Mouse (Mus musculus): Measurements from ENCODE around the gene Foxp1.

The Foxp1 gene

DNA sequence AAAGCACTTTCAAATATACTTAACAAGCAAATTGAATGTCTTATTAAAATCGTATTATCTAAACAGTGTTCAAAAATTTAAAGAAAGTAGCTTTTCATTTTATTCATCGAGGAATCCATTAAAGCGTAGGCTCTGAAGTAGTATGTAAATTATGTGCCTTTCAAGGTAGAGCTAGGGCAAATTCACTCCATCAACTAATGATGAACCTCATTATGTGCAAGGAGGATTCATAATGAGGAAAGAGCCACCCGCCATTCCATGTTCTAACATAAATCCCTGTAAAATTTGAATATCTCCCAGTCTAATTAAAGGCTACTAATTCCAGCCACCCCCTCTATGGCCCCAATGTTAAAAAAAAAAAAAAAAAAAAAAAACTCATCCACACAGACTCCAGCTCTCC, 319.7 kb downstream of the Foxp1 start:
- no peak for DNase-seq

DNA sequence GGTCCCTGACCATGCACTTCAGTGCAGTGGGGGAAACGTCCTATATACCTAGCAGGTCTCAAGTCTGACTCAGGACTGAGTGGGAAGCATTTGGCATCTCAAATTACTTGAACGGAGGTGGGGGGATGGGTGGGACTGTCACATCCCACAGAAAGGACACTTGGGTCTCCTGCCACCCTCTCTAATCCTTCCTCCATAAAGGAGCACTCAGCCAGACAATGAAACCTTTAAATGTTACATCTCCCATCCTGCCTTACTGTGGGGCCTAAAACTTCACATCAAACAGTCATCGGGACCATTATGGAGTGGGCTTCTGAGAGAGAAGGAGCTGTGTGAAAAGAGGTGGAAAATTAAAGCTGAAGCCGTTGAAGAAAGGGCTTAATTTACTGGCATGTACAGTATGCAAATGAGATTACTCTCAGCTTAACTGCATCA, 321.2 kb downstream of the Foxp1 start:
- no peak for DNase-seq

DNA sequence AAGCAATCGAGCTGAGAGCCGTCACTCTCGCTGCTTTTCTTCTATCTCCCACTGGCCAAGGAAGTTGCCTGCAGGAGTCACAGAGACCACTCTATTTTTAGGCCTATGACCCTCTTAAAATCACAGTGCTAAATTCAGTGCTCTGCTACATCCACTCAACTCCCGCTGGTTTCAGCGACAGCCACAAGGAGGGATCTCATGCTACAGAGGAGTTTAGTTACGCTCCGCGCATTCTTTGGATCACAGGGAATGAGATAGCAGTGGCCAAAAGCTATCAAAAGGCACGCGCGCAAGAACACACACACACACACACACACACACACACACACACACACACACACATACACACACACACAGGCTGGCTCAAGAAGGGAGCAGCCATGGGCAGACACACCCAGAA, 321.9 kb downstream of the Foxp1 start:
- no peak for DNase-seq

DNA sequence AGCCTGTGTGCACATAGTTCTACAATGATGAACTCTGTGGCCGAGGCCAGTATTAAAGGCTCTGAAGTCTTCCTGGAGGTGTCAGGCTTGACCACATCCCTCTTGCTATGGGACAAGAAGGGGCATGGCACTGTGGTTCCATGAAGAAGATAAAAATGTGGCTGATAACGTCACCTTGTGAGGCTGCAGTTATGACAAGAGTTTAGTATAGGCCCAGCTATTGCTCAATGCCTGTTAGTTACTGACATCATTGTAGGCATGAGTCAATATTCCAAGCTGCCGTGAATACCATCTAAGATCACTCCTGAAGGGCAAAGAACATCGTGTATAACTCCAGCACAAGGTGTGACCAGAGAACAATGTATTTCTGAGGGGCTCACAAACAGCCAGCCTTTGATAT, 323.2 kb downstream of the Foxp1 start:
- no peak for DNase-seq

DNA sequence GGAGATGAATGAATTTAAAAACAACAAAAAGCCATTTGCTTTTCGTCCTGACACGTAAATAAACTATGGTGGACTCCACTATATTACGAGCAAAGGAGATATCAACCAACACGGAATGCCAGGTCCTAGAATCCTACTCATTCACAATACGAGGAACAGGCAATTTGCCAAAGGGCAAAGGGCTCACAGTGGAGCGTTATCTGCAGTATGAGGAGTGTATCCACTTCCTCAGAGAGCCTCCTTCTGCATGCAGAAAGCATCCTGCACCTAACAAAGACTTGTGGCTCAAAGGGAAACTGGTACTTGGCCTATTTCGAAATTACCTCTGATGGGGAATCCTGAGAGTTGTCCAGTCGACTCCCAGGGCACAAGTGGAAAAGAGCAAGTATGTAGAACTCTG, 328.8 kb downstream of the Foxp1 start:
- DNase-seq = peak; percentile 50

DNA sequence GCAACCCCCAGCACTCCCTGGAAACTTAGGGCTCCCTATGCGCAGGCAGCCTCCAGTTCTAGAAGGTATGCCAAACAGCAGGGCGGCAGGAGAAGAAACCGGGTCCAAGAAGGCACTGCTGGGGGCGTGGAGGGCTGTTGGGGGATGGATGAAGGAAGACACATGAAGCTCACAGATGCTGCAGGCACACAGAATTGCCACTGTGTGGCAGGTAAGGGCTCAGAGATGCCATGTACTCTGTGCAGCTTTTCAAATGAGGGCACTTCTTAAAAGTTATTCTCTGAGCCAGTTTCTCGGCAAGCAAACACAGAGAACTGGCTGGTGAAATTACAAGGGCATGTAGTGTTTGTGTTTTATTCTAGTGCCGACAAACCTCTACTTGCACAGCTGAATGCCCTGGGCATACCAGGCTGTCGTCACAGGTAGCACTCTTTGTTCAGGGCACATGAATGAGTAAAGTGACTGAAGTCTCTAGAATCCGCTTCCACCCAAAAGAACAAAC, 330.8 kb downstream of the Foxp1 start:
- no peak for DNase-seq

DNA sequence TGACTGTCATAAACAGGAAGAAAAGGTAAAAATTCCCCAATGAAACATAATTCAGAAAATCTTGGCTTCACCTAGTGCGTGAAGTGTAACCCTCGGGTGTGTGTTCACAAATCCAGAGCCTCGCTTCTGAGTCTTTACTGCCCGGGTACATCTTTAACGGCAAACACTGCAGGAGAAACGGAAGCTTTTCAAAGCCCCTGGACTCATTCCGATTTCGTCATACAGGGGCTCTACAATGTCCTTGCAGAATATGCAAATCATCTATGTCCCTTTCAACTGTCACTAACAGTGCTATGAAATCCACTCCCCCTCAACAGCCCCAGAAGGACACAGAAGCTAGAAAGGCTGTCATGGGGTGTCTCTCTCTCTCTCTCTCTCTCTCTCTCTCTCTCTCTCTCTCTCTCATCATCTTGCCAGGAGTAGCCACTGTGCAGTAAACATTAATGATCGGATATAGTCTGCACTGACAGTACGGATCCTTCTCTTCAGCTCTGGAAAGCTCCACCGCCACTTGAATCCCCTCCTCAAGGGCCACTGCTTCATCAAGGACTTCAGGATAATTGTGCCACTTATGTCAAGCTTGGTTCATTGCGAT, 331.4 kb downstream of the Foxp1 start:
- no peak for DNase-seq

DNA sequence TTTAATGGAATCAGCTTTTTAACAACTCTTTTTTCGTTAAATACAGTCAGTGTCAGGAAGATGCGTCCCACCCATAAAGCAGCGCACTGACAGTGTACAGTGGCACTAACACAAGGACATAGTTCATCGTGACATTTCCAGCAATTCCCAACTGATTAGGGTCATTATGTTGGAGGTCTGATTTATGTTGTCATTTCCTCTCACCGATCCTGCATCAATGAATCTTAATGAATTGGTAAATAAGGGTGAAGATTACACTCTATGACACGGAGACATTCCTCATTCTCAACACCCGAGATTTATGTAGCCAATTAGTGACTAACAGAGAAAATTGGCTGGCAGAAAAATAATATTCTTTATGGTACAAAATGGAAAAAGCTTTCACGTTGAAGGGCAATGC, 332.6 kb downstream of the Foxp1 start:
- no peak for DNase-seq

DNA sequence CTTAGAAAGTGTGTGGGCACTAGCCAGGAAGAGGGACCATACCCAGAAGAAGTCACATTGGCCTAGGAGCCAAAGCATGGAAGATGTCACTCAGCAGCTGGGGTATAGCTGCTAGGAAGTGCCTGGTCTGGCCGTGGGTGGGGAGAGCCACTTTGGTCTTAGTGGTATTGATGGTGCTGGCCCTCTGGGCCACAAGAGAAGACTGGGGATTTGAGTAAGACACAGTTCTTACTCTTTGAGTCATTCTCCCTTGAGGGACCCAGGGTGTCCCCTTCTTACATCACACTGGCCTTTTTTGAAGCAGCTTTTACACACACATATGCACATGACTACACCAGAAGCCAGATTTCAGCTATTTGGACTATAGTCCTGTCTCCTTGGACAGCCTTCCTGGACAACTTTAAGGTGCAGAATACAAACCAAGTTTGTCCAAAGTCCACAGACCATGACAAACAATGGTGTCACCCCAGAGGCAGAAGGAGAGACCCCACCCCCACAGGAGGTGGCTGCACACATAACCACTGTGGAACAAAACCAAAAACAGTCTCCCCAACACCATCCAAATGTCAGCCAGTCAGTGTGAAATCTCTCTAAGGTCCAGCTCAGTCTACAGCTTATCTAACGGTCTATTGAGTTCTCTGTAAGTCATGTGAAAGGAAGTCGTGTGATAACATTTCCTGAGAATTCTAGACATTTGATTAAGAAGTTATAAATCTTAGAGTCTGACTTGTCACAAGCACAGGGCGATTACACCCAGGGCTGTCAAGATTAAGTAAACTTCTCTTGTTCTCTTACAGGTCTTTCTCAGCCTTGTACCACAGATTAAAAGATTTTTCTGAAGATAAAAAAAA, 333.9 kb downstream of the Foxp1 start:
- DNase-seq = no peak

DNA sequence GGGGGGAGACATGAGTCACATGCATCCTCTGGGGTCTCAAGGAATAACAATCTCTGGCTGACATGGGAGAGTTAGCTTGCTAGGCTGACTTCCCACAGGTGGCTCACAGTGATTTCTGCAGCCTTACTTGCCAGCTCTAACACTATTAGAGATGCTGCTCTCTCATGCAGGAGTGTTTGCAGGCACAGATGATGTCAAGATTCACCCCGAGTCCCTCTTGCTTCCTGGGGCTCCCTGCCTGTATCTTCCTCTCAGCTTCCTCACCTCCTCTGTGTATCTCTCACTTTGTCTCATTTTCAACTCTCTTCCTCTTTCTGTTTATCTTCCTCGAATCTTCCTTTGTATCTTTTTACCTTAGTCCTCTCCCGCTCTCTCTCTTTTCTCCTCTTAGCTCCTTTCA, 334.6 kb downstream of the Foxp1 start:
- no peak for DNase-seq

DNA sequence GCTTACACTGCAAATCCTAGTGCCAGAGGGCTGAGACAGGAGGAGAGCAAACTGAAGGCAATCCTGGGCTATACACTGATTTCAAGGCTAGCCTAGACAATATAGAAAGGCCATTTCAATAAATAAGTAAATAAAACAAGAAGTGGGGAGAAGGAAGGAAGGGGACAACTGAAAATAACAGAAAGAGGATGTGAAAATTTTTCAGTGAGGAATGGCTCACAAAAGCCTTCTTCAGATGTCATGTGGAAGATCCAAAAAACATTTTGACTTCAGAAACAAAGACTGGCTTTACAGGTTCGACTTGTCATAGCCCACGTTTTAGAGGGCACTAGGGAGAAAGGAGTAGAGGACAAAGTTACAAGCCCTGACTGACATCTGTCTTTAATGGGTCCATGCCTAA, 335.1 kb downstream of the Foxp1 start:
- no peak for DNase-seq

DNA sequence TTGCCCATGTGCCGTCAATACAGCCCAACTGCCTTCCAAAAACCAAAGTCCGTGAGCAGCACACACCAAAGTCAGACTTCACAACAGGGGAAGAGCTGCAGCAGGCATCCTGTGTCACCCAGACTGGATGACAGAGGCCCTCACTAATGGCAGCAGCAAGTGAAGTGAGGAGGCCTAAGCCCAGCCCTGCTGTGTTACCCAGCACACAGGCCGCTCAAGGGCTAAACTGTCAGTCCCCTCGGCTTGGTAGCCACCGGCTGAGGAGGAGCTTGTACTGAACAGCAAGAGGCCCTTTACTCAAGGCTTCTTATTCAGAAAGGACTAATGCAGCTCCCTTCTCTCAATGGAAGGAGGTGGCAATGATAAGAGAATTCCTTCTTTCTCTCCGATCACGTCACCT, 336.0 kb downstream of the Foxp1 start:
- no peak for DNase-seq

DNA sequence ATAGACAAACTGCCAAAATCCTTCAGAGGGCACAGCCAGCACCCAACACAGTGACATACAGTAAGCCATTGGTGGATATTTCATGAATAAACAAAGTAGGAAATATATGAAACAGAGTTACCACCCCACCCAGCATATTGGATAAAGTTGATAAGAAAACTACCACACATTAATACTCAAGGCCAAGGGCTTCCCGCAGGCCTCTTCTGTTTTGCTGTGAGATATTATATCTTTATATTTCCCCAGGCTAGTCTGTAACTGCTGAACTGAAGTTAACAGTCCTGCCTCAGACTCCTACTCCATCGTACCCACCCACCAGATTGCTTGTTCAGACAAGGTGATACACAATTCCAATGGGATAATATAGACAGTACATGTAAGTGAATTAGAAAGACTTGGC, 336.7 kb downstream of the Foxp1 start:
- DNase-seq = no peak

DNA sequence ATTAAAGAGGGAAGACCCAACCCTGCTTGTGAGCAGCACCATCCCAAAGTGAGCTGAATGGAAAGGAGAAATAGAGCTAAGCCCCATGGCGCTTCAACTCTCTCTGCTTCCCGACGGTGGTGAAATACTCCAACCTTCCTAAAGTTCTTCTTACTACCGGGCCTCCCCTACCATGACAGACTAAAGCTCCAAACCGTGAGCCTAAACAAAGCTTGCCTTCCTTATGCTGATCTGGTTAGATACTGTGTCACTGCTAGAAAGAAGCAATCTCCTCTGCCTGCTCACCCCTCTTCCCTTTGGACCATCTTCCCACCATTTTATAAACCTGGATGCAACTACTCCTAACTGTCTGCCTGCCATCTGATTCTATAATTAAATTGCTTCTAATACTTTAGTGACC, 338.5 kb downstream of the Foxp1 start:
- no peak for DNase-seq

DNA sequence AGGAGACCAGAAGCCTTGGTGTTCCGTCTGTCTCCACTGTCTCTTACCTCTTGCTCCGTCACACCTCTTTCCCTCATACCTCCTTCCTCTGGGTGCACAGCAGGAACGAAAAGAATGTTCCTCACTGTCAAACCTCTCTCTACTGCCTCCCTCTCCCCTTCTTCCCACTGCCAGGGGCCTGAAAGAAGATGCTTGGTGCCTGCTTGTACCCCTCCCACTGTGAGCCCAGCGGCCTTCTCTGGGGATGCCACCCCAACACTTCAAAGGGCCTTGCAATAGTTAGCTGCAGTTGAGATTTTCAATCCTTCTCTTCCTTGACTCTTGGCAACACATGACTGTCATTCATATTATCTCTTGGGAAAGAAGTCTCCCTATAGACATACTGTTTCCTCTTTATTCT, 339.7 kb downstream of the Foxp1 start:
- DNase-seq = no peak

DNA sequence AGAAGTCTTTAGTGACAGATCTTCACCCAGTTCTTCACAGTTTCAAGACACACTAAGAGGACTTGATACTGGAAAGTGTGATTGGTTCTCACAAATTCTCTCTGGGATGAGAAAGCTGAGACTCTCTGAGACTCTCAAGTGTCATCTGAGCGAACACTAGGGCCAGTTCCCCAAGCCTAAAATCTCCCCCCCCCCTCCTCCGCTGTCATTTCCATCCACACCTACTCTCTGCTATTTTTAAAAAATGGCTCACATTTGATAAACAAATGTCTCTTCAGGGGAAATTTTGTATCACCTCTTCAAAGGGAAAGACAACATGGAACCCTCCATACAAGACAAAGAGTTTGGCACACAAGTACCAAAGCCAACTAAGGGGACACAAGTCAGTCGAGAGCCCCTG, 346.3 kb downstream of the Foxp1 start:
- no peak for DNase-seq

DNA sequence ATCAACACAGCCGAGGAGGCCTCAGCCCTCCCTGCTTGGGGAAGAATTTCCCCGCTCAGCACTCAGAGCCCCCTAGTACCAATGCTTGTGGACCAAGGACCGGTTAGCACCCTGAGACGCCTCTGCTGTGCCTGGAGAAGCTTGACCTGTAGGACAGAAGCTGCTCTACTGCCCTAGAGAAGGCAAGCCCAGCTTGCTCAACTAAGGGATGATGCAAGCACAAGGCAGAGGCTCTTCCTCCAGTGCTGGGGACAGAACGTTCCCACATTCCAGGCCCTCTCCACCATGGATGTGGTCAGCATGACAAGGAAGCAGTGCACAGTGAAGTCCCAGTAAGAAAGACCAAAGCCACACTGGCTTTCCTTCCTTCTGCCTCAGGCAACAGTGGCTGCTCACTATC, 347.1 kb downstream of the Foxp1 start:
- DNase-seq = peak; percentile 70

DNA sequence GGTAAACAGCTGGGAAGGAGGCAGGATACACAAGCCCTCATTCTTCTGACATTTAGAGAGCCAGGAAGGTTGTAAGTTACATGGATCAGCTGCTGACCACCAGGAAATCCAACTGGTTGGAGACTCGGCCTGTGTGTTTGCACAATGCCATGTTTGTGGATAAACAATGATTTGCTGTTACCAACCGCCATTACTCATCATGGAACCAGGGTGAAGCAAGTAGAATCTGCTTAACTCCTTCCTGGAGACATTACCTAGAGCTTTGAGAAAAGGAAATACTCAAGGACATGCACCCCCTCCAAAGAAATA, 348.7 kb downstream of the Foxp1 start:
- no peak for DNase-seq

DNA sequence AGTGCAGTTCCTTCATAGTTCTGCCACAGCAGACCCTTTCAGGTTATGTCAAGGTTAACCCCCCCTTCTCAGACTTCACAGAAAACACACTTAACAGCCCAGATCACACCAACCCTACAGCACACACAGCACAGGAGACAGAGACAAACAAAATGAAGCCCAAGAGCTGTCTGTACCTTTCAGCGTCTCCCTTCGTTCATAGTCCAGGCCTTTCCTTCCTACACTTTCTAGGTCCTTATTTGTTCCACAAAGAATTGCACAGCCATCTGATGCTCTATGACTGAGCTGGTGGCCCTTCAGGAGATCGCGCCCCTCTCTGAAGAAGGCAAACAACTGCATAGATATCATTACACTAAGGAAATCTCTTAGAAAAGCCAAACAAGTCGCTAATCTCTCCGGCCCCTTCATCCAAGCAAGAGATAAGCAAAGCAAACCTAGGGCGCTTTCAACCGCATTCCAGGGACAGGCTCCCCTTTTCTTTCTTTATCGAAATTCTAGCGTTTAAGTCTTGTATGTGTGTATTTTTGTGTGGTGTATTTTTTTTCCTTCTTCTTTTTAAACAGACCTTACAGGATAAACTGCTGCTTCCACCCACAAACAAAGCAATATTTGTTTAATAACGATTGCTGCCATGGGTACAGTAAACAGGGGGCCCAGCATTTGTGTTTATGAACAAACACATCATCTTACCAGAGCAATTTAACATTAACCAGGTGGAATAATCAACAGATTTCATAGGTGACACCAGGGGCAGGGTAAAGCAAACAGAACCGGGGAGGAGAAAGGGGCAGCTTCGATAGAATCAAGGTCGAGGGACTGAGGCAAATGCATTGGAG, 349.2 kb downstream of the Foxp1 start:
- DNase-seq = no peak

DNA sequence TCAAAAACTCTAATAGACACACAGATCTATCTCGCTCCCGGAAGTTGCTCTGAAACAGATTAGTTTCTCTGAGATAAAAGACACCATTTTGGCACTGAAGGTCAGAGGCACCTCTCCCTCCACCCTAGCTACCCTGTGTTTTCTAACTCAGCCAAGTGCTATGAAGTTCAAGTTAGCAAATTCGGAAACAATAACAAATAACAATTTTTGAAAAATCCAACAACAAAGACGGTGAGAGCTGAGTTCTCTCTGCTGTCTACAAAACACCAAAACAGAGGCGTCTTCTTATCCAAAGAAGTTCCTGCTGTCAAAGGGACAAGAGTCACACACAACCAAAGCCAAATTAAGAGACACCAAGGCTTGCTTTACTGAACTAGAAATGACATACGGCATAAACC, 349.9 kb downstream of the Foxp1 start:
- DNase-seq = no peak

DNA sequence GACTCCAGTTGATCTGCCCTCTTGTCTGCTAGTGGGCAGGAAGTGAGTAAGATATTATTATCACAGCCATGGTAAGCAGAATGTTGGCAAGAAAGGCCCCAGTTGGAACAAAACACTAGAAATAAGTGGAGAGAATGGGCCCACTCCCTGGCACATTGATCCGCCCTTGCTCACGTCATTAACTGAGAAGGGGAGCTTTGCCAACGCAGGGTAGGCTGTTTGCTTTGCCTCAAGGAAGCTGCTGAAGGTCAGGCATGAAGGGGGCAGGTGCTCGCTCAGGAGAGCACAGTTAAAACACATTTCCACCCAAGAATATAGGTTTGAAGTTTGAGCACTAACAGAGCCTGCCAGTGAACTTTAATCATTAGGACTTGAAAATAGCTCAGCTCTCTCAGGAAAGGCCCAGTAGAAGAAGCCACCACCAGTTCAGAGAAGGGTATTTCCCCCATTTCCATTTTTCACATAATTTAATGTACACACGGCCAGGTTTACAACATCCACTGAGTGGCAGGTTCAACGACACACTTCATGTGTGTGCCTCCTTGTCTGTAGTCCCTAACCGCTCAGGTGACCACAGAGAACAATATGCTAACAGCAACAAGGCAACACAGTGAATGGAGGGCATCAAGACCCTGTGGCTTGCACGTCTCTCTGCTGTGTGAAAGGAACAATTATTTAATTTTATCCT, 350.5 kb downstream of the Foxp1 start:
- peak; percentile 70 for DNase-seq

DNA sequence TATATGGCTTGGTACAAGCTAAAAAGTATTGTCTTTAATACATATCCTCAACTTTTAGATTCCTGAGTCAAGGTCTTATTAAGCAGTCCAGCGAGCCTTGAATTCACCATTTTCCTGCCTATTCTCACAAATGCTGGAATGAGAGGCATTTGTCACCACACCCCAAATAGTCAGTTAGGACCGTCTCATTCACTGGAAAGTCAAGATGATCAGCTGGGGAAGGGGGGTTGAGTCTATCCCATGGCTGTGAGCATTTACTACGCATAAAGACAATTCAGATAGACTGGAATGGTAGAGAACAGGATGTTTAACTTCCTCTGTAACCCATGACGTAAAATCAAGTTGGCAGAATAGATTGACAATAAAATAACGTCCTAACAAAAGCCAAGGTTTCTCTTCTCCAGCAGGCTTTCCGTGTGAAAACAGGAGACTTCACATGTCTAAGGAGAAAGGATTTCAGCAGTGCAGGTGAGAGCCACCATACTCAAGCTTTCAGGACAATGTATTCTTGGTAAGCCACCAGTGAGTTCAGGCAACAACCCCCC, 351.2 kb downstream of the Foxp1 start:
- no peak for DNase-seq

DNA sequence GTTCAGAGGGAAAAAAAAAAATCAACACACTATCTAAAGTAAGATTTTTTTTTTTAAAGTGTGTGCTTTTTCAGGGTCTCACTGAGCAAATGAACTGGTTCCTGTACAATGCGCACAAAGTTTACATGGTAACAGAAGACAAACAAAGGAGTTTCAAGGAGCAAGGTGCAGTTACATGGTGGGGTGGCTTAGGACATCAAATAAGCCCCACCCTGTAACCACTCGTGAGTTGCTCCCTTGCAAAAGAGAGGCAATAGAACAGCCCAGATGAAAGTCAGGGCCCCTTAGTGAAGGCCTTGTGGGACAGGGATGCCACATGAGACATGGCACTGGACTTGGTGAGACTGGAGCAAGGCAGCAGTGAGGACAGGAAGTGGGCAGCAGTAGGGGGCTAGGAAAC, 353.8 kb downstream of the Foxp1 start:
- no peak for DNase-seq
